Mouse (Mus musculus) hindbrain, embryonic 11.5 days (tissue): ENCODE measurements around the gene Gm20388. TPM values are rescaled to one million over a fixed set of nuclear protein-coding genes. Genes with fewer than 3 reads are reported as not detected.
A peak's percentile ranks its signal among the peaks of the same experiment; 100 is the strongest.

ENCODE experiments used
- ATAC-seq: fragments of 200-750 bp; cut with Nextera tagmentation; 2 replicates; pipeline ENCODE4 v1.8.0; 2017; ENCODE audit warnings: mild to moderate bottlenecking, moderate TSS enrichment, moderate library complexity; ENCODE audit not compliant: low FRiP score
- DNase-seq: peaks from one replicate; pipeline ENCODE4 v3.0.0-alpha.2; 2015; ENCODE audit warnings: low spot score
- H3K27ac ChIP-seq: fragments of 300-500 bp; sonication (generic); 2 replicates; pipeline ENCODE4 v1.5.1; 2014; ENCODE audit warnings: mild to moderate bottlenecking, low read depth, low read length
- H3K27me3 ChIP-seq: fragments of 300-500 bp; sonication (generic); 2 replicates; pipeline ENCODE4 v1.6.1; 2014; ENCODE audit warnings: mild to moderate bottlenecking, low read length, moderate library complexity, mixed read lengths; ENCODE audit not compliant: control insufficient read depth, insufficient read depth
- H3K36me3 ChIP-seq: fragments of 300-500 bp; sonication (generic); 2 replicates; pipeline ENCODE4 v1.6.1; 2014; ENCODE audit warnings: mild to moderate bottlenecking, low read length, moderate library complexity, mixed read lengths; ENCODE audit not compliant: control insufficient read depth, insufficient read depth
- H3K4me1 ChIP-seq: fragments of 300-500 bp; sonication (generic); replicated peaks from 2 replicates; pipeline ENCODE4 v1.6.1; 2014; ENCODE audit warnings: low read length, mixed read lengths; ENCODE audit not compliant: control insufficient read depth, insufficient read depth
- H3K4me2 ChIP-seq: fragments of 300-500 bp; sonication (generic); replicated peaks from 2 replicates; pipeline ENCODE4 v1.6.1; 2014; ENCODE audit warnings: mild to moderate bottlenecking, low read depth, low read length
- H3K4me3 ChIP-seq: fragments of 300-500 bp; sonication (generic); 2 replicates; pipeline ENCODE4 v1.5.1; 2014; ENCODE audit warnings: low read depth, low read length
- H3K9ac ChIP-seq: fragments of 300-500 bp; sonication (generic); 2 replicates; pipeline ENCODE4 v1.6.1; 2014; ENCODE audit warnings: low read depth, low read length
- H3K9me3 ChIP-seq: fragments of 300-500 bp; sonication (generic); 2 replicates; pipeline ENCODE4 v1.6.1; 2016; ENCODE audit warnings: low read length; ENCODE audit not compliant: control insufficient read depth
- WGBS: fragments of 180-500 bp; shearing (Covaris S2); extraction: QIAGEN DNeasy Blood & Tissue Kit; methylation state at CpG from one replicate; pipeline ENCODE4 v1.1.7; 2014; 5-methylcytosine and 5-hydroxymethylcytosine counted together
- polyA plus RNA-seq: library from polyadenylated mRNA; unstranded; fragments of >200 nt; fragmentation: Nextera tagmentation; extraction: Ambion mirVana; gene quantifications from 2 replicates; pipeline ENCODE4 v1.2.1, GENCODE M21; 2014

The Gm20388 gene
- polyA plus RNA-seq, 1 experiment from 2014 or later = 11.8 TPM

DNA sequence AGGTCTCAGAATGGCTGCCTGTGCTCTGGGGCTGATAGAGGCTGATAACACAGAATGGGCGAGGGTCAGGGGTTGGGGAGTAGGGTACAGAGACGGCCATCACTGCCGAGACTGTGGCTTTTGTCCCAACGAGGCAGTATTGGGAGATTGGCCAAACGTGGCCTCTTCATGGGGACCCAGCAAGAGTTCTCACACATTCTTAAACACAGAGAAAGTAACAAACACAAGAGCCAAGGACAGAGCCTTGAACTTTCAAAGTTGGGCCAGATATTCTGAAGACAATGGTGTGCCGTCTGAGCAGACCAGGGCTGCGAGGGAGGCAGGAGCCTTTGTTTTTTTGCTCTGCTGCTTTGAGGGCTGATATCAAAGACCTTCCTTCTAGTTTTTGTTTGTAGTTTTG is 2001.3 kb downstream of the Gm20388 start:
- Histone ChIP-seq H3K27me3 (peaks cover 2% of the 10 kb centered on the region; the same call in 1 of the 2 replicates), H3K9ac (no peak overlapping the region), H3K9me3 (no peaks in the 10 kb centered on the region), H3K4me1 (no peaks in the 10 kb centered on the region), H3K27ac (no peak overlapping the region), H3K4me3 (no peak overlapping the region), H3K36me3 (no peaks in the 10 kb centered on the region), H3K4me2 (no peak overlapping the region)
- no peak for ATAC-seq
- 74% methylated on average over 7 of the region's 7 CpGs for WGBS
- no peak for DNase-seq

GRCm38 (mm10) chr8:121912831-121913230 is 2002.2 kb downstream of the Gm20388 start:
- Histone ChIP-seq H3K36me3 (no peaks in the 10 kb centered on the region), H3K4me2 (no peak overlapping the region), H3K9me3 (no peaks in the 10 kb centered on the region), H3K27me3 (peaks cover 2% of the 10 kb centered on the region; the same call in 1 of the 2 replicates), H3K9ac (no peak overlapping the region), H3K4me3 (no peak overlapping the region), H3K27ac (no peak overlapping the region), H3K4me1 (no peaks in the 10 kb centered on the region)
- no peak for DNase-seq
- ATAC-seq = no peak
- 68% methylated on average over 3 of the region's 3 CpGs for whole genome bisulfite sequencing

DNA sequence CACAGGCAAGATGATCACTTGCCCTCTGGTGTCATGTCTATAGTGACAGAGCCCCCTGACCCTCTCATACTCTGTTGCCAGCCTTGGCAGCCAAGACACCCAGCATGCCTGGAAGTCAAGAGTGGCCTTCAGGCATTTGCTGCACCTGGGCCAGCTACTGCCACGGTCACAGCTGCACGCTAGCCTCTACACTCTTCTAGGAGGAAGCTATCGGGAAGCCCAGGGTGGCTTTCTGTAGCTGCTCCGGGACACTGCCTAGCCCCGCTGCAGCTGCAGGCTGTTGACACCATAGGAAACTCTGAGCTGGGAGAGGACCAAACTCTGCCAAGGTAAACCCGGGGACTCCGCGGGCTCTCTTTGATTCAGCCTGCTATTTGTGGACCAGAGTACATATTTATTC is 2002.7 kb downstream of the Gm20388 start:
- H3K4me2 ChIP-seq = no peak overlapping the region
- H3K27ac ChIP-seq = no peak overlapping the region
- no peaks in the 10 kb centered on the region for H3K4me1 ChIP-seq
- DNase-seq = no peak
- no peak overlapping the region for H3K4me3 ChIP-seq
- H3K27me3 ChIP-seq = peaks cover 2% of the 10 kb centered on the region; the same call in 1 of the 2 replicates
- 88% methylated on average over 8 of the region's 8 CpGs for WGBS
- H3K36me3 ChIP-seq = no peaks in the 10 kb centered on the region
- no peaks in the 10 kb centered on the region for H3K9me3 ChIP-seq
- ATAC-seq = no peak
- H3K9ac ChIP-seq = no peak overlapping the region

DNA sequence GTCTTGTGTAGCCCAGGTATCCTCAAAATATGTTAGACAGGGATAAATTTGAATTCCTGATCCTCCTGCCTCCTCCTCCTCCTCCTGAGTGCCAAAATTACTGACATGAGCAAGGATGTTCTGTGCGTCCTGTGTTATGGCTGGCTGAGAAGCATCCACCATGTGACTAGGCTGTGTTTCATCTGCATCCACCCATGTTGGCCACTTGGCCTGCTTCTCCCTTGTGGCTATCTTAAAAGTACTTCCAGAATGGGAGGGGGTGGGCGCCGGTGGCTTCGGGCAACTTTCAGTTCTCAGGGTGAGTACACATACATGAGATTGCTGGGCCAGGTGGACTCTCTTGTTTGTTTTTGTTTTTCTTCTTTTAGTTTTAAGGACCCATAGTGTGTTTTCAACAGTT is 2008.5 kb downstream of the Gm20388 start:
- whole genome bisulfite sequencing = 76% methylated on average over 4 of the region's 4 CpGs
- H3K4me3 ChIP-seq = no peak overlapping the region
- no peak overlapping the region for H3K27ac ChIP-seq

DNA sequence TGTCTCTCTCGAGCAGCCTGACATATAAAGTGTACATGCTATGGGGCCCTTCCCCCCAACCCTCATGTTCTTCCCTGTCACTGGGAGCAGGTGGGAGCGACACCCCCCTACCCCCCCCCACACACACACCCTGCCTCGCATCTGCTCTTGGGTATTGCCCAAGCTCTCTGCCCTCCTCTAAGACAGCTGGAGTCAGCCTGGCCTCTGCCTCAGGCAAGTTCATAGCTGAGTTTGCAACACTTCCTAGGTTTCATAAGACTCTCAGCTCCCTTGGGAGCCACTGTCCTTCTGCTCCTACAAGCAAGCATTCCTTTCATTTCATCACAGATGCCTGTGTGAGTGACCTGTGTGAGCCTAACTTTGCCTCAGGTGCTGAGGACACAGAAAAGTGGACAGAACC is 2009.1 kb downstream of the Gm20388 start:
- DNase-seq (no peak), ATAC-seq (no peak)
- no peaks in the 10 kb centered on the region for H3K27me3 ChIP-seq
- no peak overlapping the region for H3K4me2 ChIP-seq
- WGBS = 49% methylated on average over 3 of the region's 3 CpGs
- no peak overlapping the region for H3K27ac ChIP-seq
- no peaks in the 10 kb centered on the region for H3K4me1 ChIP-seq
- no peaks in the 10 kb centered on the region for H3K36me3 ChIP-seq
- H3K9me3 ChIP-seq = no peaks in the 10 kb centered on the region
- H3K9ac ChIP-seq = no peak overlapping the region
- H3K4me3 ChIP-seq = no peak overlapping the region

More for the DNA sequence above, 2008.5 kb downstream of the Gm20388 start:
- no peak for DNase-seq
- Histone ChIP-seq H3K4me2 (no peak overlapping the region), H3K4me1 (no peaks in the 10 kb centered on the region), H3K9ac (no peak overlapping the region), H3K9me3 (no peaks in the 10 kb centered on the region), H3K27me3 (no peaks in the 10 kb centered on the region), H3K36me3 (no peaks in the 10 kb centered on the region)
- ATAC-seq = no peak

- ATAC-seq (no peak), DNase-seq (no peak)
- Histone ChIP-seq H3K4me1 (no peaks in the 10 kb centered on the region), H3K4me2 (no peak overlapping the region), H3K9ac (no peak overlapping the region), H3K27me3 (no peaks in the 10 kb centered on the region), H3K27ac (no peak overlapping the region), H3K36me3 (no peaks in the 10 kb centered on the region), H3K4me3 (no peak overlapping the region), H3K9me3 (no peaks in the 10 kb centered on the region)
- WGBS = 70% methylated on average over 8 of the region's 8 CpGs
These were observed 2010.9 kb downstream of the Gm20388 start for GRCm38 (mm10) chr8:121921582-121921981.

DNA sequence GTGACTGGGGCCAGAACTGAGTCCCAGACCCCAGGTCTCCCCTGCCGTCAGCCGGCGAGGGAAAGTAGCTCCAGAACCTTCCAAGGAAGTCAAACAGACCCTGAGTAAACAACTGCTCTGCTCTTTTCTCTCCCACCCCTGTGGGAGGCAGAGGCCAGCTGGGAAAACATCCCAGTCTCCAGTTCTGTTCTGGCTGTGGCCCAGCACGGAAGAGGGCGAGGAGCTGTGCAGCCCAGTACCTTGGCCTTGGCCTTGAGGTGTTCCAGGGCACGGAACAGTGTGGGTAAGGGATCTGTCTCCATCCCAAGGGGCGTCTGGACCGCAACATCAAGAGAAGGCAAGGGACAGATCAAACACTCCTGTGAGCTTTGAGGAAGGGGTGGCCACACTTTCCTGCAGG is 2011.5 kb downstream of the Gm20388 start:
- Histone ChIP-seq H3K4me1 (no peaks in the 10 kb centered on the region), H3K27me3 (no peaks in the 10 kb centered on the region), H3K9me3 (no peaks in the 10 kb centered on the region), H3K4me3 (no peak overlapping the region), H3K4me2 (no peak overlapping the region), H3K36me3 (no peaks in the 10 kb centered on the region), H3K27ac (no peak overlapping the region), H3K9ac (no peak overlapping the region)
- ATAC-seq (no peak), DNase-seq (no peak)
- 69% methylated on average over 8 of the region's 8 CpGs for WGBS

- Histone ChIP-seq H3K27me3 (no peaks in the 10 kb centered on the region), H3K36me3 (no peaks in the 10 kb centered on the region), H3K27ac (no peak overlapping the region), H3K4me2 (no peak overlapping the region), H3K9ac (no peak overlapping the region), H3K9me3 (no peaks in the 10 kb centered on the region), H3K4me3 (no peak overlapping the region), H3K4me1 (no peaks in the 10 kb centered on the region)
- DNase-seq (no peak), ATAC-seq (no peak)
- WGBS = 85% methylated on average over 5 of the region's 5 CpGs
These were observed 2014.0 kb downstream of the Gm20388 start for GRCm38 (mm10) chr8:121924681-121925080.

DNA sequence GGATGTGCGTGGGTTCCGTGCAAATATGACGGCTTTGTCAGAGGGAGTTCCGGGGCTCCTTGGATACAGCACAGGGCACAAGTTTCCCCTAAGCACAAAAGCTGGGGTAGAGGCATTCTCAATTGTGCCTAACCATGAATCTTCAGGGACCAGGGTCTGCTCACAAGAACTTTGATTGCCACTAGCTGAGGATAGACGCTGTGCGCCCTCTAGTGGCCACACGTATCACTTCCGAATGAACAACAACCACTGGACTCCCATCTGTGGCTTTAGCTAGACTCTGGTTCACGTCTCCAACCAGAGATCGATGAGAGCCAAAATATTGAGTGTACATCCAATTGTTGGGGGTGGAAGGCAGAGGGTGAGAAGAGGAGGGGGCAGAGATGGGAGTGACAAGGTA is 2015.0 kb downstream of the Gm20388 start:
- Histone ChIP-seq H3K4me2 (no peak overlapping the region), H3K36me3 (no peaks in the 10 kb centered on the region), H3K9ac (no peak overlapping the region), H3K4me3 (no peak overlapping the region), H3K9me3 (no peaks in the 10 kb centered on the region), H3K27ac (no peak overlapping the region), H3K4me1 (no peaks in the 10 kb centered on the region), H3K27me3 (no peaks in the 10 kb centered on the region)
- 30% methylated on average over 10 of the region's 10 CpGs for WGBS
- peak; percentile 89 for DNase-seq
- ATAC-seq = no peak
